19 mouse cellular contexts compared by ENCODE assay signal in the genomic region with DNA sequence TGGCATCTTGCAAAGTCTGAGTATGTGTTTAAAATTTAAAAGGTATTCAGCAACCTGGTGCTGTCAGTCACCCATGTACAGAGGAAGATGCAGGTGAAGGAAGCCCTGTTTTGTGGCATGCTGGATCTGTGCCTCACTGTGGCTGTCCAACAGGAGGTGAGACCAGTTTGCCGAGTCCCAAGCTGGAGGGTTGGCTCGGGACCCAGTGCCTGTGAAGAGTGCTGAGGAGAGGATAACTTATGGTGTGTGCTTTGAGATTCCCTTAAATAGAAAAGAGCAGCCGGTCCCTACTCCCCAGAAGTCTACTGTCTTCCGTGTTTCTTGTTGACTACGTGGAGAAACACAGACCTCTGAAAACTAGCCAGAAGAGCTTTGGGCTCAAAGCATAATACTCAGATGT.
DNase-seq lines count a peak whose midpoint lies in the region; ATAC-seq and TF ChIP-seq lines count a peak whose summit lies in the region.
"Had no signal": no experiment of that assay in that cellular context is flagged by ENCODE, and none has a peak within 500 bp of the region (broad histone marks: within the 10 kb centered on the region; RNA-seq: fewer than 3 reads in every experiment).

No protein-coding gene starts in this region.

- no peak for DNase-seq in frontal cortex, postnatal 36 days (ENCODE audit: low spot score in 2 of 2)
- peak; percentile 11 for DNase-seq in layer of hippocampus, adult 11-12 months (ENCODE audit: low spot score)
- no peak for DNase-seq in layer of hippocampus, adult 18-20 months (ENCODE audit: low spot score in 2 of 2)
- DNase-seq in brain, embryonic 14.5 days (ENCODE audit: low read depth), result peak; percentile 43
- peak; percentile 12 for DNase-seq in cerebellum, adult 8-10 months
- DNase-seq in lung, adult 18-20 months, result no peak
- DNase-seq: adrenal gland, postnatal 10 days; B cell, adult 2 months; heart, postnatal 4 days; kidney, adult 11 months; kidney, postnatal 25 days; layer of hippocampus, postnatal 36 days; retina, postnatal 1 day had no signal

- no peak for TF ChIP-seq CTCF in brain, embryonic 14.5 days (IDR thresholded peaks at IDR 0.05; ENCODE audit: borderline replicate concordance, extremely low read depth, insufficient read depth, insufficient read length)

- no peak for TF ChIP-seq POLR2A in brain, embryonic 14.5 days (IDR thresholded peaks at IDR 0.05; ENCODE audit: borderline replicate concordance, extremely low read depth, insufficient read depth, insufficient read length, poor library complexity, severe bottlenecking)

- ATAC-seq in frontal cortex, adult (ENCODE audit: low TSS enrichment), result peak; percentile 65
- ATAC-seq in granulocyte monocyte progenitor cell, adult 5-6 weeks (replicated peaks; ENCODE audit: poor library complexity, severe bottlenecking), result no peak
- ATAC-seq: forebrain, embryonic 13.5 days; hindbrain, embryonic 16.5 days; liver, embryonic 12.5 days; midbrain, embryonic 15.5 days had no signal

Comparison
In these comparisons a context has a peak if more than half of its experiments do, and no peak if none do; other contexts are left out.
1. DNase-seq: peak in layer of hippocampus, adult 11-12 months (single experiment), brain, embryonic 14.5 days (single experiment) and cerebellum, adult 8-10 months (single experiment); none in frontal cortex, postnatal 36 days (0 of 2), layer of hippocampus, adult 18-20 months (0 of 2) and lung, adult 18-20 months (0 of 2).